Mouse (Mus musculus) embryo, embryonic 9.5 days (tissue): ENCODE measurements at regions not wholly inside any gene's neighbourhood (a gene's known extent, or its start where the extent isn't known, plus 50 kb on each side); places are given as distances from the start of the nearest gene placed in this dataset.

Experiments
- DNase-seq: peaks from one replicate; pipeline ENCODE4 v3.0.0-alpha.2; 2017; ENCODE audit errors: extremely low spot score

DNA sequence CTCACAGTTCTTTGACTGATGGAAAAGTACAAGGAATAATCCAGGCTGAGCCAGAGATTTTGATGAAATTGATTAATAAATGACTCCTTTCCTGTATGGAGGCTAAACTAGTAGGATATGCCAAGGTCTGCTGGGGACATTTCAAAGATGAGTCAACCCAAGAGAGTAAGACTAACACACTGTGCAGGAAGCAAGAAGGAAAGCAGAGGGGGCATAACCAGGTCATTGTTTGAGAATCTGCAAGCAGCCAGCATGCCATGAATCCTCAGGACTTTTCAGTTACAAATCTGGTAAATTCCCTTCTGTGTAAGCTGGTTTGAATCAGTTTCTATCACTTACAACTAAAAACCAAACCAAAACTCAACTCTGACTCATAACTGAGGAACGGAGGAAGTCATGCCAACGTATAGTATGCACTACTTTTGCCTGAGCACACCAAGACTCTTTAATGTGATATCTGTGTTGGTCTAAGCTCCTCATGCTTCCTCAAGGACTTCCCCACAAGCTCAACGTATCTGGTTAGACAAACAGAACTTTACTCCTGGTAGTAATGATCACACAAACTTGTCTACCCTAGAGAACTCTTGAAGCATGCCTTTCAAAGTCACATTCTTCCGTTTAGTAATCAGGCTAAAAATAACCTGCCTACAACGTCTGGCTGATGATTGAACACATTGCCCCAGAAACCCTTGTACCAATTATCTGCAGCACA is 314.0 kb upstream of the Adamts9 start:
- no peak for DNase-seq

DNA sequence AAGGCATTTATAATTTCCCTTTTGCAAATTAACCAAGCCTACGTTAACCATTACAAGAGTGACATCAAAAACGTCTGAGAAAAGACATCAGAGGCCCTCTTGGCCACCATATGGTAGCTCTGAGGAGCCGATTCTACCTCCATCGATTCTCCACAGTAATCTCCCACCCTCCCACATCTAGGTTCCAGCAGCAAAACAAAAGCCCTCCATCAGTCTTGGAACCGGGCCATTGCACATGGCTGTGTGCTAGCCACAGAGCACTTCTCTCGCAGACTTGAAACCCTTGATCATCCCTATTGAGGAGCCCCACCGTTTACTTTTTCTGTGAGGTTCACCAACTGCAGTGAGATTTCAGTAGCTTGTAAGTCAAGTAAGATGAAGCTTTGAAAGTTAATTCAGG is 310.5 kb upstream of the Adamts9 start:
- DNase-seq: no peak

DNA sequence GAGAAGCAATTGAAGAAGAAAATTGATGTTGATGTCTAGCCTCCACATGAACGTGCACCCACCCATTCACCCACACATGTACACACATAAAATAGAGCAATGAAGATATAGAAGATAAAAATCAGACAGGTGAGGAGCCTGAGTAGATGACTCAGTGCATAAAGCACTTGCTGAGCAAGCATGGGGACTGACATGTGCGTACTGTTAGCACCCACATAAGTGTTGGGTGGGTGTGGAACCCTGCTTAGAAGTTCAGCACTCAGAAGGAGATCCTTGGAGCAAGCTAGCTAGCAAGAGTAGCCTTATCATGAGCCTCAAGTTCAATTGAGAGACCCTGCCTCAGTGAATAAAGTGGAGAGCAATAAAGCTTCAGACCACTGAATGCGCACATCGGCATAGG is 305.7 kb upstream of the Adamts9 start:
- no peak for DNase-seq

- no peak for DNase-seq
Measured at GRCm38 (mm10) chr6:93246498-93247242, 303.4 kb upstream of the Adamts9 start.

- no peak for DNase-seq
Measured at GRCm38 (mm10) chr6:93235550-93235949, 292.3 kb upstream of the Adamts9 start.

DNA sequence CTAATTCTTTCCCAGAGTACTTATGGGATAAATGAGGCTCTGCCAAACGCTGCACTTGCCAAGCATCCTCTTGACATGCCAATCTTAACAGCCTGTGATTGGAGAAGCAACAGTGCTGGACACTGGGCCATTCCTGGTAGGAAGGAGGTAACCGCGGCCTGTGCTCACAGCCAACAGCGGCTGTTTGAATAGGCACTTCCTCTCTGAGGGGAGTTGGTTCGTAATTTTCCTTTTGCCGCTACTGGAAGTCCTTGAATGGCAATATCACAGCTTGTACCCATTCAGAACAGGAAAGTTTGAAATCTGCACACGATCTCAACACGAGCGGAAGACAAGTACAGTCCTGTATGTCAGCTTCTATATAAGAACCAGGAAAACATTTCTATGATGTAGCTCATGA is 289.3 kb upstream of the Adamts9 start:
- DNase-seq: no peak

- no peak for DNase-seq
Measured at GRCm38 (mm10) chr6:93230450-93230849, 287.2 kb upstream of the Adamts9 start.

DNA sequence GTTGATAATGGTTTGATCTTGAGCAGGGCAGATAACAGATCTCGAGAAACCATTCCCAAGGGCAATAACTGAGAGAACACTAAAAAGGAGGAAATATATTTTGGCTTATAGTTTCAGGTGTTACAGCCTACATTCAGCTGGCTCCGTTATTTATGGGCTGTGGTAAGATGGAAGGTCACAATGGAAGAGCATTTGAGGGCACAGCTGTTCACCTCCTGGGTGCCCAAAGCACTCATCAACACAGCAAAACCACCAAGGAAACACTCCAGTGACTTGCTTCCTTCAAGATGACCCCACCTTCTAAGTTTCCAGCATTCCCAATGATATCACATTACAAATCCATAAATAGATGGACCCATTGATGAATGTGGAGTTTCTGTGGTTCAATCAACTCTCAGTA is 286.0 kb upstream of the Adamts9 start:
- no peak for DNase-seq

GRCm38 (mm10) chr6:93223610-93224550 is 280.6 kb upstream of the Adamts9 start:
- peak; percentile 40 for DNase-seq

- no peak for DNase-seq
Measured at GRCm38 (mm10) chr6:93218015-93218593, 274.8 kb upstream of the Adamts9 start.

GRCm38 (mm10) chr6:93200886-93201285 is 257.6 kb upstream of the Adamts9 start:
- DNase-seq: no peak

GRCm38 (mm10) chr6:93194741-93195140 is 251.4 kb upstream of the Adamts9 start:
- no peak for DNase-seq

DNA sequence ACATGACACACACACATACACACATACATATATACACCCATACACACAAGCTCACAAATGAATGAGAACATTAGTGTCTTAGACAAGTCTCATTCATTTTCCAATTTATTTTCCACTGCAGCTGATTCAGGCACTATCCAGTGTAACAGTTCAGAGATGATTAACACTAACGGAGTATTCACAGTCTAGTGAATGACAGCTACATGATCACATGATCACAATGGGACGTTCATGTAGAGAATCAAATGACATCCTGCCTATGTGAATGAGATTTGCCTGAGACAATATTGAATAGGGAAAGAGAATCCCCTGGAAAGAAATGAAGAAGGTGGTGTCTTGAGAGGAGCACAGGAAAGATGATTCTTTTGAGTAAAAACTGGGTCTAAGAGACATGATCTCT is 249.7 kb upstream of the Adamts9 start:
- no peak for DNase-seq

- DNase-seq: no peak
Measured at GRCm38 (mm10) chr6:93190986-93191385, 247.7 kb upstream of the Adamts9 start.

DNA sequence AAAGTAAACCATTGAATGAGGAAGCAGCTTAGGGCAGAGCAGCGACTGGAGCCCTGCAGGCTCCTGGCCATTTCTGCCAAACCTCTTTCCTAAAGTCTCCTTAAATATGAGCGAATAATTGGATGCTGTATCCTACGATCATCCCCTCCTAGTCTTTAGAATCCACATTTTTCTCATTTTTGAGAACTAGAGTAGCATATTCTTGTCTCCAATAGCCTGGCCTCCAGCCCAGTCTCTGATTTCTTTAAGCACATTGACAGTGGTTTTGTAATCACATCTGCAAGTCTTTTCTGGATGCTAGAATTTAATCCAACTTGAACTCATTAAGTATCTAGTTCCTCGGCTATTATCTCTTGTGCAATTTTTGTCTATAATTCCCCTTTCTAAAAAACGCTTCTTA is 225.2 kb upstream of the Adamts9 start:
- no peak for DNase-seq

DNA sequence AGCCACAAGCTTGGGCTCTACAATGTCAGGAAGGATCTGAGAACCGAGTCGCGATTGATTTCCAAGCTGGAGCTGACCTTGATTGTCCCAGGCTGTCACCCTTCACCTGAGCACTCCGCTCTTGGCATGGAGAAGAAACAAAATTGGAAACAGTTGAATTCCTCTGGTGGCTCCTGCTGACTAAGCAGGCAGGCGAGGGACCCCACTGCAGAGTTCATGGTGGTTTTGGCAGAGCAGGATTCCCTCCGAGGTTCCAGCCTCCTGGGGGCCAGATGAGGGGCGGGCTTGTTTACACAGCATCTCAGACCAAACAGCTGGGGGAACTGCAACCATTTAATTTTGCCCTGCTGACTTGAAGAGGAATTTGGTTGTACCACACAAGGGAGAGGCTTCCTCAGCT is 224.0 kb upstream of the Adamts9 start:
- peak; percentile 27 for DNase-seq

GRCm38 (mm10) chr6:93165942-93166341 is 222.7 kb upstream of the Adamts9 start:
- DNase-seq: no peak

DNA sequence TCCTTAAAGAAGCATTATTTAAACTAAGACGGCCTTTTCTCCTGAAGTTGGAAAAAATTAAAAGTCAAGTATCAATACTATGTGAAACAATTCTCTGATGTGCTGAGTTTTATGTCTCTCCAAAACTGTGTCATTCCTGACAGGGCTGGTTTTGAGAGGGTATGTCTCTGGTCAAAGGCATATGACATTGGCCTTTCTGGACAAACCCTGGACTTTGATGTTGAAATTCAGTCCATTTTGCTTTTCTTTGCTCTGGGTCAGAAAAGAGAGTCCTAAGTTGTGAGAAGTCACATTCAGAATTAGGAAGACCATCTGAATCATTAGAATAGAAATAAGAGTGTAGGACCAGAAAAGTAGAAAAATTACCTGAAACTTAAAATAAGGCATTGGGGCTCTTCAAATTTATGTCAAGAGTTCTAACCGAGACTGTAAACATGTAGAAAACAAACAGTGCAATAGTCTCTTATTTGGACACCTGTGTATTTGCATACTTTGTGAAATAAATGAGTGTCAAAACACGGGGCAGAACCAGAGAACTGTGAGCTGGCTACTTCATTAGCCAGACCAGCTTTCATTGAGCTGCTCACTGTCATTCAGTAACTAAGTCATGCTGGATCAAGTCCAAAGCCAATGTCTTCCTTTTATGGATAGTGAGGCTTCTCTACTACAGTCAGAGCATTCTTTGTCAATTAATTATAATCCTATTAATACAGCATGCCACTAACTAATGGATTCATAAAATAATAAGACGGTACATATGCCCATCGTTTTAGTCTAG is 209.3 kb upstream of the Adamts9 start:
- no peak for DNase-seq

GRCm38 (mm10) chr6:93150531-93150930 is 207.2 kb upstream of the Adamts9 start:
- no peak for DNase-seq

- no peak for DNase-seq
Measured at GRCm38 (mm10) chr6:93149956-93150355, 206.7 kb upstream of the Adamts9 start.

DNA sequence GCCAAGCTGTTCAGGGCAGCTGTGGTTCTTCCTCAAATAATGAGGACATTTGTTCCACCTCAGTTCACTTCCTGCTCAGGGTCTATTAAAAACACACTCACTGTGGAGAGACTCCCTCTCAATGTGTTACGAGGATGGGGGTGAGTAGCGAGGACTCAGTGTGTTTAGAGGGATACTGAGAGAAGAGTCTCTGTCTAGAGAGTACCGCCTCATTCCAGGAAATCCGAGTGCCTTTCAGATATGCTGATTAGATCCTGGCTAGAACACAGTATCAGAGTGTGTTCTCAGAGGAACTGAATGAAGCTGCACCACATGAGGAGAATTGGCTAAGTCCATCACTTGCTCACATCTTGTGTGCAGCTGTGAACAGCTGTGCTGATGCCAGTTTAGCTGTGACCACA is 197.0 kb upstream of the Adamts9 start:
- no peak for DNase-seq
